Mouse (Mus musculus): ENCODE results near the gene Frg2f1.

Gene Frg2f1

DNA sequence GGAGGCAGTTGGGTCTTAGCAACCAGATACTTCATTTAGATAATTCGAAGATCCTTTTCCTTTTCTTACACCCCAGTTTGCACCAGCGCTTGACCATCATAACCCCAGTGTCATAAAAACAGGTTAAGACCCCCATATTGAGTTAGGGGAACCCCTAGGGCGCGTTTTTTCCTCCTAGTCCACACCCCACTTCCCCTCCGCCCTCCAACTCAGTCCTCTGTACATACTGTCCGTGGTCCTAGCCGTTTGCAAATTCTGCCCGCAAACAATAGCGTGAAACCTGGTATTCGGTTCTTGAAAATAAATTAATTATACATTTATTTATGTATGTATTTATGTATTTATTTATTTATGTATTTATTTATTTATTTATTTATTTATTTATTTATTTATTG lies 46.4 kb downstream of the Frg2f1 start:
- no peak for DNase-seq (ENCODE audit: low read depth, low spot score)

GRCm38 (mm10) chr4:119492291-119492932 lies 46.9 kb downstream of the Frg2f1 start, which contains the start of gene Rimkla:
Gene Rimkla, minus strand, starts transcription at chr4:119492628.
- peak; percentile 51 for DNase-seq (ENCODE audit: low read depth, low spot score)

DNA sequence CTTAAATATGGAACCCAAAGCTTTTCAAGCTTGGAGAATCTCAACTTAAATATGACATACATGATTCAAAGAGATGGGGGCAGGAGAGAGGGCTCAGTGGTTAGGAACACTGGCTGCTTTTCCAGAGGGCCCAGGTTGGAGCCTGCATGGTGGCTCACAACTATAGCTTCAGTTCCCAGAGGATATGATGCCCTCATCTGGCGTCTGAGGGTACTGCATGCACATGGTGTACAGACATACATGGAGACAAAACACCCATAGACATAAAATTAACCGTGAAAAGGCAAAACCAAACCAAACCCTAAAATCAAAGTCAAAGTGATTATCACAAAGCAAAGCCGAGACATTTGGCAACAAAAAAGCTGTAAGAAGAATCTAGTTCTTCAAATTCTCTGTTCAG lies 48.5 kb downstream of the Frg2f1 start:
- DNase-seq (ENCODE audit: low read depth, low spot score): peak; percentile 84

DNA sequence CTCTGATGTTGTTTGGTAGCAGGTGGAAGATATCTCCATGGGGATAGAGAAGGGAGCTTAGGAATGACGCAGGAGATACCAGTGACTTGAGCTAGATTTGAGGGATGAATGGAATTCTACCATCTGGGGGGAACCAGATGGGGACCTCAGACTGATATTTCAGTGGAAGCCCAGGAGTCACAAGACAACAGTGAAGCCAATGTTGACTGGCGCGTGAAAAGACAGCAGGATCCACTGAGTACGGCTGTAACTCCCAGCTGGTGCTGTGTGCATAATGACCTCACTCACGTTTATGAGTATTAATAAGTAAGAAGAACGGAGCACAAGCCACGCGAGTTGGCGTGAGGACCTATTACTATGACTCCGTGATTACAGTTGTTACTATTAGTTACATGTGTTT lies 49.7 kb downstream of the Frg2f1 start:
- no peak for DNase-seq (ENCODE audit: low read depth, low spot score)

GRCm38 (mm10) chr4:119484882-119485281 lies 54.4 kb downstream of the Frg2f1 start:
- peak; percentile 56 for DNase-seq (ENCODE audit: low read depth, low spot score)

GRCm38 (mm10) chr4:119483051-119483450 lies 56.3 kb downstream of the Frg2f1 start:
- peak; percentile 65 for DNase-seq (ENCODE audit: low read depth, low spot score)
